Mouse (Mus musculus) heart, postnatal 0 days (tissue): ENCODE data around the gene Zbtb41. TPM values are rescaled to one million over a fixed set of nuclear protein-coding genes. Genes with fewer than 3 reads are reported as not detected.
"Not testable (repeated sequence)": the region's sequence is repeated elsewhere in the genome, so short reads cannot be mapped to it uniquely, and the experiment has no call there.

Experiments
- ATAC-seq: fragments of 200-750 bp; cut with Nextera tagmentation; 2 replicates; pipeline ENCODE4 v1.8.0; 2017; ENCODE audit warnings: low read depth, moderate number of reproducible peaks, moderate library complexity; ENCODE audit not compliant: insufficient read depth
- DNase-seq: peaks from one replicate; pipeline ENCODE4 v3.0.0-alpha.2; 2016; ENCODE audit warnings: low spot score
- H3K27ac ChIP-seq: fragments of 300-500 bp; sonication (generic); 2 replicates; pipeline ENCODE4 v1.5.1; 2014; ENCODE audit warnings: low read depth, mild to moderate bottlenecking
- H3K27me3 ChIP-seq: fragments of 300-500 bp; sonication (generic); 2 replicates; pipeline ENCODE4 v1.6.1; 2014; ENCODE audit warnings: low read length, mixed read lengths; ENCODE audit not compliant: control insufficient read depth, insufficient read depth
- H3K36me3 ChIP-seq: fragments of 300-500 bp; sonication (generic); replicated peaks from 2 replicates; pipeline ENCODE4 v1.6.1; 2014; ENCODE audit warnings: low read length, mixed read lengths; ENCODE audit not compliant: control insufficient read depth, insufficient read depth
- H3K4me1 ChIP-seq: fragments of 300-500 bp; sonication (generic); 2 replicates; pipeline ENCODE4 v1.6.1; 2014; ENCODE audit warnings: antibody characterized with exemption; ENCODE audit not compliant: control insufficient read depth, insufficient read depth
- H3K4me2 ChIP-seq: fragments of 300-500 bp; sonication (generic); 2 replicates; pipeline ENCODE4 v1.6.1; 2014; ENCODE audit warnings: low read depth, mild to moderate bottlenecking, low read length, moderate library complexity
- H3K4me3 ChIP-seq: fragments of 300-500 bp; sonication (generic); 2 replicates; pipeline ENCODE4 v1.5.1; 2014; ENCODE audit warnings: low read depth, low read length
- H3K9ac ChIP-seq: fragments of 300-500 bp; sonication (generic); replicated peaks from 2 replicates; pipeline ENCODE4 v1.6.1; 2014; ENCODE audit warnings: low read depth, low read length, mixed read lengths
- H3K9me3 ChIP-seq: fragments of 300-500 bp; sonication (generic); replicated peaks from 2 replicates; pipeline ENCODE4 v1.6.1; 2016; ENCODE audit warnings: low read length; ENCODE audit not compliant: control insufficient read depth
- CTCF ChIP-seq: IDR thresholded peaks from 2 replicates; pipeline ENCODE4 v1.5.1; 2016; ENCODE audit warnings: antibody characterized with exemption, control low read depth, low read depth
- EP300 ChIP-seq: IDR thresholded peaks from 2 replicates; pipeline ENCODE4 v1.6.1; 2016; ENCODE audit warnings: antibody characterized with exemption, low read depth
- WGBS: fragments of 180-500 bp; shearing (Covaris S2); extraction: QIAGEN DNeasy Blood & Tissue Kit; methylation state at CpG from one replicate; pipeline ENCODE4 v1.1.7; 2014; 5-methylcytosine and 5-hydroxymethylcytosine counted together
- polyA plus RNA-seq: library from polyadenylated mRNA; unstranded; fragments of >200 nt; fragmentation: Nextera tagmentation; extraction: Ambion mirVana; gene quantifications from 2 replicates; pipeline ENCODE4 v1.2.1, GENCODE M21; 2015
- total RNA-seq: library from RNA; depleted of rRNA; stranded (reverse); fragments of >200 nt; gene quantifications from 2 replicates; pipeline ENCODE4 v1.2.3, GENCODE M21; 2014; ENCODE audit warnings: low replicate concordance

Gene Zbtb41
- total and polyA plus RNA-seq, 2 experiments from 2014 or later: 4.5 to 9.2 TPM

DNA sequence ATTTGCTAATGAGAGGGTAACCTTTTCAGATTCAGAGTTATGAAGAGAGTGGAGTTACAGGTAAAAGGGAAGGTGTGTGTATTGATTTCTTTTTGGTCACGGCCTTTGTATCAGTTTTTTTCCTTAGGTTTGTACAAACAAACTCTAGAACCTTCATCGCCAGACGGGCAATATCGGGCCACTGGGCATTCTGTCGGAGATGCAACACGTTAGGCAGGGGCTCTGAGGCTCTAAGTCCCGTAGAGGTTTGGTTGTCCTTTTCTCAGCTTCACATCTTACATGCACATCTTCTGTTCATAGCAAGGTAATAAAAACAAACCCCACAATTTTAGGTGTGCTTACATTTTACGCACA is 590 bp upstream of the Zbtb41 start:
- H3K4me1 ChIP-seq: peaks cover 34% of the 10 kb centered on the region
- H3K9me3 ChIP-seq: no peaks in the 10 kb centered on the region
- no peaks in the 10 kb centered on the region for H3K36me3 ChIP-seq
- peak overlapping the region; percentile 90 for H3K9ac ChIP-seq
- H3K4me3 ChIP-seq: peak overlapping the region; percentile 84
- ATAC-seq: no peak
- peak overlapping the region; percentile 67 for H3K4me2 ChIP-seq
- WGBS: under 1% methylated on average over 8 of the region's 8 CpGs
- TF ChIP-seq EP300 (no peak), CTCF (no peak)
- no peak for DNase-seq
- no peaks in the 10 kb centered on the region for H3K27me3 ChIP-seq
- H3K27ac ChIP-seq: peak overlapping the region; percentile 89

DNA sequence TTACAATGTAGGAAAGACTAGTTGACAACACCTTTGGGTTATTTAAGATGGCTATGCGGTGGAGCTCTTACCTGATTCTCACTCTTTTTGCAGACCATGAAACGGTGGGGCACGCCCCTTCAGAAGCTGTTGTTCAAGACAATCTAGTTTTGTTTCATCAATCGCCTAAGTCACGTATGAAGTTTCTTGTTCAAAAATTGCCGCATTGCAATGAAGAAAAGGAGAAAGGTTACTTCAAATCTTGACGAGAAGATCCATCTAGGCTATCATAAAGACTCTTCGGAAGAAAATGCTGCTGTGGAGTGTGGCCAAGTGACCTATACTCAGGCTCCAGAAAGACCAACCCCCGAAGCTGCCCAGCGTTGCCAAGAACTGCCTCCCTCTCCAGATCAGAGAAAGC is 853 bp downstream of the Zbtb41 start:
- TF ChIP-seq CTCF: no peak
- no peak for TF ChIP-seq EP300
- DNase-seq (no peak), ATAC-seq (no peak)

DNA sequence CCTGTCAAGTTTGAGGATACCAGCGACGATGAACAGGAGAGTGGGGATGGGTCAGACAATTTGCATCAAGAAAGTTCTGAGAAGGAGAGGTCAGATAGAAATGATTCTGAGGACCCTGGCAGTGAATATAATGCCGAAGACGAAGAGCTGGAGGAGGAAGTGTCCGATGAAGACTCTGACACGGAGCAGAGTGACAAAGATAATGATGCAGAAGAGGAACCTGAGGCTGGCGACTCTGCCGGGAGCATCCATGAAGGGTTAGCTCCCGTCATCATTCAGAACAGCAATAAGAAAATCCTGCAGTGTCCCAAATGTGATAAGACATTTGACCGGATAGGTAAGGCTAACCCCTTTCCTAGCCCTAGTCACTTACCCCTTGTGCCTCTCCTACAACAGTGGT is 1.8 kb downstream of the Zbtb41 start:
- Histone ChIP-seq H3K36me3 (no peaks in the 10 kb centered on the region), H3K27ac (no peak overlapping the region), H3K9me3 (no peaks in the 10 kb centered on the region), H3K9ac (peak overlapping the region; percentile 90; the same call in 1 of the 2 replicates), H3K27me3 (no peaks in the 10 kb centered on the region), H3K4me2 (peak overlapping the region; percentile 67), H3K4me1 (peaks cover 34% of the 10 kb centered on the region), H3K4me3 (peak overlapping the region; percentile 84)
- WGBS: 12% methylated on average over 10 of the region's 10 CpGs
- TF ChIP-seq EP300 (no peak), CTCF (no peak)
- no peak for DNase-seq
- no peak for ATAC-seq

More for the DNA sequence above, 853 bp downstream of the Zbtb41 start:
- no peaks in the 10 kb centered on the region for H3K36me3 ChIP-seq
- peak overlapping the region; percentile 90 for H3K9ac ChIP-seq
- no peaks in the 10 kb centered on the region for H3K27me3 ChIP-seq
- peak overlapping the region; percentile 67 for H3K4me2 ChIP-seq
- H3K27ac ChIP-seq: peak overlapping the region; percentile 89; the same call in 1 of the 2 replicates
- 7% methylated on average over 10 of the region's 10 CpGs for WGBS
- H3K9me3 ChIP-seq: no peaks in the 10 kb centered on the region
- H3K4me1 ChIP-seq: peaks cover 34% of the 10 kb centered on the region
- H3K4me3 ChIP-seq: peak overlapping the region; percentile 84

DNA sequence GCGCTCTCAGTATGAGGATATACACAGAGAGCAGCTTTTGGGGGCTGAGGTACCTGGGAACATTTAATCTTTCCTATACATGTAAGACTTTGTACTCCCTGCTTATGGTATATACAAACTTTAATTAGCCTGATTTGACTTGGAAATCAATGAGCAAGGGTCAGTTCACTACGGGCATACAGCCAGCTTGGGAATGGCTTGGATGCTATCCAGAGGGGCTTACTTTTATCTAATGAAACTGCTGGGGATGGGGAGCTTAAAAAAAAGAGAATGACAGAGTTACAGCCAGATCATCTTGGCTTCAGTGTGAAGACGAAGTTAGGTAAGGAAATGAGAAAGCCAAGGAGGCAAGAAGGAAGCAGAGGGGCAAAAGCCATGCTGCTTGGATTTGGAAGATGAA is 2.9 kb downstream of the Zbtb41 start:
- H3K4me1 ChIP-seq: peaks cover 34% of the 10 kb centered on the region
- H3K9ac ChIP-seq: peak overlapping the region; percentile 40
- TF ChIP-seq CTCF (no peak), EP300 (no peak)
- H3K27ac ChIP-seq: no peak overlapping the region
- peaks cover 9% of the 10 kb centered on the region; the same call in 1 of the 2 replicates for H3K36me3 ChIP-seq
- DNase-seq: no peak
- ATAC-seq: no peak
- no peaks in the 10 kb centered on the region for H3K9me3 ChIP-seq
- H3K27me3 ChIP-seq: no peaks in the 10 kb centered on the region
- H3K4me2 ChIP-seq: peak overlapping the region; percentile 57
- 24% methylated on average over 3 of the region's 3 CpGs for WGBS
- peak overlapping the region; percentile 26 for H3K4me3 ChIP-seq

DNA sequence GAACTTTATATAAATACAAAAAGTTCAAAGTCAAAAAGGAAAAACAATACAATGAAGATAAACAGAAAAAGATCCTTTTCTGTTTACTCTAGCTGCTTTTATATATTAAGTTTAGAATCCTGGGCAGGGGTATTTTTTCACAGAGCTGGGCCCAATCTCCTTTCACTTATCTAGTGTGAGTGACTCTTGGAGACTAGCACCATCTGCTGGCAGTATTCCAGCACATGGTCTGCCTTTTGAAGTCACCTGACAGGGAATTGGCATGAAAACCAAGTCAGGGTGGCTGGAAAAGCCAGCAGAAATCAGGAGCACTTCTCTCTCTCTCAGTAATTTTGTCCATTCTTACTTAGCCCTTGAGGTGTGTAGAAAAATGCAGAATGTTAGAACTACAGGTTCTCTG is 16.3 kb downstream of the Zbtb41 start:
- DNase-seq (peak; percentile 39), ATAC-seq (no peak; the same call in 1 of the 2 replicates)
- no peaks in the 10 kb centered on the region for H3K27me3 ChIP-seq
- H3K9ac ChIP-seq: no peak overlapping the region
- 0 out of 2 replicates have a peak, but pooled peaks cover 3% of the 10 kb centered on the region for H3K4me1 ChIP-seq
- no peaks in the 10 kb centered on the region for H3K9me3 ChIP-seq
- no peak overlapping the region for H3K27ac ChIP-seq
- TF ChIP-seq CTCF (peak; percentile 31), EP300 (no peak)
- H3K36me3 ChIP-seq: peaks cover 44% of the 10 kb centered on the region
- no peak overlapping the region for H3K4me2 ChIP-seq
- H3K4me3 ChIP-seq: no peak overlapping the region

DNA sequence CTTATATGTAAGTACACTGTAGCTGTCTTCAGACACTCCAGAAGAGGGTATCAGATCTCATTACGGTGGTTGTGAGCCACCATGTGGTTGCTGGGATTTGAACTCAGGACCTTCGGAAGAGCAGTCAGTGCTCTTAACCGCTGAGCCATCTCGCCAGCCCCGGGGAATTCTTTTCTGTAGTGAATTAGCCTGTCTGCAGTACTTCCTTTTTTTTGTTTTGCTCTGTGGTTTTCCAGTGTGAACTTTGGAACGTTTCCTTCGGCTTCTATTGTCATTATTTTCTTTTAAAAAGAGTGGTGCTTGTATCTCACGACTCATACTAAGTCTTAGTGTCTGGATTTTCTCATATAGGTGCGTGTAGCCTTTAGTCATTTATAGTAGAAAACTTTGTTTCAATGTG is 21.0 kb downstream of the Zbtb41 start:
- not testable (repeated sequence) for H3K4me2 ChIP-seq, H3K9me3 ChIP-seq, DNase-seq, H3K9ac ChIP-seq, H3K27me3 ChIP-seq, ATAC-seq, H3K4me3 ChIP-seq, H3K27ac ChIP-seq
- Histone ChIP-seq H3K36me3 (peaks cover 26% of the 10 kb centered on the region), H3K4me1 (peaks cover 14% of the 10 kb centered on the region)
- 74% methylated on average over 9 of the region's 9 CpGs for WGBS
